Mouse (Mus musculus) spleen, postnatal 4 days (tissue): Measurements from ENCODE around the gene Ripor2.
"Not testable (repeated sequence)": the region's sequence is repeated elsewhere in the genome, so short reads cannot be mapped to it uniquely, and the experiment has no call there.

Experiments used
- DNase-seq, 2 experiments: peaks; one replicate each; pipeline ENCODE4 v3.0.0; 2022; ENCODE audit warnings: low spot score in 2 of 2

Ripor2 gene

GRCm38 (mm10) chr13:24761403-24762227 lies 179.6 kb downstream of the Ripor2 start, which contains the start of gene Gmnn:
TSS of gene Gmnn (minus strand) at chr13:24761923.
- DNase-seq = peak; percentile 94 to 98

- DNase-seq = no peak
Measured at GRCm38 (mm10) chr13:24762254-24762653, 180.3 kb downstream of the Ripor2 start.

GRCm38 (mm10) chr13:24767809-24768208 lies 185.8 kb downstream of the Ripor2 start:
- not testable (repeated sequence) for DNase-seq

GRCm38 (mm10) chr13:24771482-24771881 lies 189.5 kb downstream of the Ripor2 start:
- not testable (repeated sequence) for DNase-seq

GRCm38 (mm10) chr13:24776146-24776844 lies 194.3 kb downstream of the Ripor2 start:
- peak; percentile 66 to 76 for DNase-seq

GRCm38 (mm10) chr13:24778026-24778425 lies 196.0 kb downstream of the Ripor2 start:
- no peak for DNase-seq

GRCm38 (mm10) chr13:24778706-24779380 lies 196.9 kb downstream of the Ripor2 start:
- no peak for DNase-seq

GRCm38 (mm10) chr13:24781916-24782315 lies 199.9 kb downstream of the Ripor2 start:
- peak in 1 of 2 experiments; percentile 47 for DNase-seq
